Mouse (Mus musculus): ENCODE data around the gene Pdzd8. TPM values are rescaled to one million over a fixed set of nuclear protein-coding genes. Genes with fewer than 3 reads are reported as not detected.
A peak's percentile ranks its signal among the peaks of the same experiment; 100 is the strongest.

Pdzd8 gene
- polyA plus RNA-seq, 1 experiment from 2014 or later, result 3.3 TPM

DNA sequence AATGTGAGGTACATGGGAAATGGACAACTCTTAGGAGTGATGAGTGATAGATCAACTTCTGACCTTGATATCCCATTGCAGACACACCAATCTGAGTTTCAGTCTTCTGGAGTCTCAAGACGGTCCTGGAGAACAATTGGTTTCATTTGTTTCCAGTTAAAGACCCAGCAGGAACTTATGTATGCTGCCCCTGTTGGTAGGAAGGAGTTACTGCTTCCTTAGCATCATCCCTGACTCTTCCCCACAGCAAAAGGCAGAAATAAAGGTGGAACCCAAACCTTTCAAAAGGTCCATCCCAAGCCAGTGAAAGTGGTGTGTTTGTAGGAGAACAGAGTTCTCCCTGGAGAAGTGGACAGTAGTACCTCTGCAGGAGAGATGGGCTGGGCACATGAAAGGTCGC is 30.9 kb upstream of the Pdzd8 start:
- no peaks in the 10 kb centered on the region for H3K9me3 ChIP-seq (replicated peaks; ENCODE audit: control insufficient read depth, low read length)
- ATAC-seq (ENCODE audit: low read depth), result no peak
- H3K4me1 ChIP-seq (ENCODE audit: control insufficient read depth, low read depth, low read length), result no peaks in the 10 kb centered on the region
- no peak overlapping the region for H3K9ac ChIP-seq (ENCODE audit: low read depth, low read length)
- no peaks in the 10 kb centered on the region for H3K36me3 ChIP-seq (ENCODE audit: control insufficient read depth, insufficient read depth)
- H3K27ac ChIP-seq (ENCODE audit: low read length), result no peak overlapping the region
- no peak overlapping the region for H3K4me3 ChIP-seq (ENCODE audit: low read depth, low read length)
- 63% methylated on average over 2 of the region's 2 CpGs for whole genome bisulfite sequencing (ENCODE audit: insufficient replicate concordance)
- no peak overlapping the region for H3K4me2 ChIP-seq (ENCODE audit: low read depth, low read length)
- H3K27me3 ChIP-seq (ENCODE audit: control insufficient read depth, insufficient read depth, low read depth, low read length), result peaks cover 3% of the 10 kb centered on the region

DNA sequence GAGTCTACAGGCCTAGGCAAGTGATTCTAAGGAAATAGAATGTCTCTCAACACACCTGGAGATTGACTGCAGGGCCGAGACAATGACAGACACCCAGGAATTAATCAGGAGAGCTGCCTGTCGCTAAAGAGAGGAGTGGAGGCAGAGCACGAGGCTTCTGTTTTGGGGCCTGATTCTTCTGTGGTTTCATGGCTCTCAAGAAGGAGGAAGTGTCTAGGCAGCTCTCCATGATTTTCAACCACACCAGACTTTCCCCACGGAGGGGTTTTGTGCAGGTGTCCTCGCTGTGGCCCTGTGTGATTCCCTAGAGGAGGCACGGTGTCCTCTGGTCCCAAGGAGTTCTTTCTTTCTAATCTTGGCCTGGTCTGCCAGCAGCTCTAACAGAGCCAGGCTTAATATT is 29.4 kb upstream of the Pdzd8 start:
- H3K27me3 ChIP-seq (ENCODE audit: control insufficient read depth, insufficient read depth, low read depth, low read length), result peaks cover 3% of the 10 kb centered on the region
- no peak for ATAC-seq (ENCODE audit: low read depth)
- H3K4me3 ChIP-seq (ENCODE audit: low read depth, low read length), result no peak overlapping the region
- H3K9me3 ChIP-seq (replicated peaks; ENCODE audit: control insufficient read depth, low read length), result no peaks in the 10 kb centered on the region
- H3K4me1 ChIP-seq (ENCODE audit: control insufficient read depth, low read depth, low read length), result no peaks in the 10 kb centered on the region
- no peak overlapping the region for H3K4me2 ChIP-seq (ENCODE audit: low read depth, low read length)
- WGBS (ENCODE audit: insufficient replicate concordance), result 30% methylated on average over 6 of the region's 6 CpGs
- no peak overlapping the region for H3K9ac ChIP-seq (ENCODE audit: low read depth, low read length)
- H3K36me3 ChIP-seq (ENCODE audit: control insufficient read depth, insufficient read depth), result no peaks in the 10 kb centered on the region
- no peak overlapping the region for H3K27ac ChIP-seq (ENCODE audit: low read length)

- H3K27me3 ChIP-seq (ENCODE audit: control insufficient read depth, insufficient read depth, low read depth, low read length), result peaks cover under 1% of the 10 kb centered on the region
- H3K27ac ChIP-seq (ENCODE audit: low read length), result no peak overlapping the region
- H3K4me3 ChIP-seq (ENCODE audit: low read depth, low read length), result no peak overlapping the region
- H3K4me2 ChIP-seq (ENCODE audit: low read depth, low read length), result no peak overlapping the region
- H3K36me3 ChIP-seq (ENCODE audit: control insufficient read depth, insufficient read depth), result no peaks in the 10 kb centered on the region
- H3K4me1 ChIP-seq (ENCODE audit: control insufficient read depth, low read depth, low read length), result no peaks in the 10 kb centered on the region
- no peaks in the 10 kb centered on the region for H3K9me3 ChIP-seq (replicated peaks; ENCODE audit: control insufficient read depth, low read length)
- no peak overlapping the region for H3K9ac ChIP-seq (ENCODE audit: low read depth, low read length)
- WGBS (ENCODE audit: insufficient replicate concordance), result 28% methylated on average over 4 of the region's 4 CpGs
- ATAC-seq (ENCODE audit: low read depth), result no peak
These were observed 27.3 kb upstream of the Pdzd8 start for GRCm38 (mm10) chr19:59372928-59373327.

DNA sequence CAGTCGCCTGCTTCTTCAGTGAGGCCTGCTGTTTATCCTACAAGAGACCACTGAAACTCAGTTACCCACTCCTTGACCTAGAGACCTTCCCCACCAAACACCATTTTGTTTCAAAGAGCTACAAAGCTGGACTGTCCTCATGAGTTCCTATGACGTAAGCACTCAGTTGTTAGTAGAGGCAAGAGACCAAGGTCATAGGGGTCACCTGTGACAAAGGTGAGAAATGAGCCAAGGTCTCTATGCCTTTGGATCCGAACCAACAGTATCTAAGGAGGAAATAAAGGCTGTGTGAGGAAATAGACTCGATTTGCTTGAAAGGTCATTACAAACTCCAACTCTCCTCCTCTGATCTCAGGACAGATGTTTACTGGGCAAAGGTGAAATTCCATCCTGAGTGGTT is 25.4 kb upstream of the Pdzd8 start:
- 53% methylated on average over 4 of the region's 4 CpGs for WGBS (ENCODE audit: insufficient replicate concordance)
- Histone ChIP-seq H3K9ac (ENCODE audit: low read depth, low read length) (no peak overlapping the region), H3K27me3 (ENCODE audit: control insufficient read depth, insufficient read depth, low read depth, low read length) (no peaks in the 10 kb centered on the region), H3K4me1 (ENCODE audit: control insufficient read depth, low read depth, low read length) (no peaks in the 10 kb centered on the region; the same call in 1 of the 2 replicates), H3K36me3 (ENCODE audit: control insufficient read depth, insufficient read depth) (no peaks in the 10 kb centered on the region), H3K4me3 (ENCODE audit: low read depth, low read length) (no peak overlapping the region), H3K9me3 (replicated peaks; ENCODE audit: control insufficient read depth, low read length) (no peaks in the 10 kb centered on the region), H3K27ac (ENCODE audit: low read length) (no peak overlapping the region), H3K4me2 (ENCODE audit: low read depth, low read length) (no peak overlapping the region)
- ATAC-seq (ENCODE audit: low read depth), result no peak

GRCm38 (mm10) chr19:59367892-59368291 is 22.3 kb upstream of the Pdzd8 start:
- peaks cover 14% of the 10 kb centered on the region for H3K4me1 ChIP-seq (ENCODE audit: control insufficient read depth, low read depth, low read length)
- H3K4me3 ChIP-seq (ENCODE audit: low read depth, low read length), result no peak overlapping the region
- no peaks in the 10 kb centered on the region for H3K9me3 ChIP-seq (replicated peaks; ENCODE audit: control insufficient read depth, low read length)
- H3K36me3 ChIP-seq (ENCODE audit: control insufficient read depth, insufficient read depth), result no peaks in the 10 kb centered on the region
- no peak overlapping the region for H3K27ac ChIP-seq (ENCODE audit: low read length)
- no peak for ATAC-seq (ENCODE audit: low read depth)
- H3K9ac ChIP-seq (ENCODE audit: low read depth, low read length), result no peak overlapping the region
- H3K4me2 ChIP-seq (ENCODE audit: low read depth, low read length), result no peak overlapping the region
- H3K27me3 ChIP-seq (ENCODE audit: control insufficient read depth, insufficient read depth, low read depth, low read length), result no peaks in the 10 kb centered on the region
- 54% methylated on average over 4 of the region's 4 CpGs for WGBS (ENCODE audit: insufficient replicate concordance)

- WGBS (ENCODE audit: insufficient replicate concordance), result 70% methylated on average over 3 of the region's 3 CpGs
These were observed 21.1 kb upstream of the Pdzd8 start for GRCm38 (mm10) chr19:59366724-59367123.

DNA sequence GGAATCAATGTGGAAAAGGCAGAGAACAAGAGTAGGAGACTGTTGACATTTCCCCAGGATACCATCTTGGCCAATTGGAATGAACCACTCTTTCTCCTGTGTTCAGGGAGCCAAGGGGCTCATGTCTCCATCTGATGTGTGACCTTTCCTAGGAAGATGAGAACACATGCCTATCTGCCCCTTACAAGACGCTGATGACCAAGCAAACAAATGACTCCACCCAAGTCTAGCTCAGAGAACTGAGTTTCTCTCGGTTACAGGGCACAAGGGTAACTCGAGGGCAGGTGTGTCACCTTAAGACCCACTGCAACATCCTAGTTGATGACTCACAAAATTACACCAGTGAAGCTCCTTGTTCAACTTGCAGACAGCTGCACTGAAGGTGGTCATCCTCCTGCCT is 18.1 kb upstream of the Pdzd8 start:
- Histone ChIP-seq H3K27ac (ENCODE audit: low read length) (peak overlapping the region; percentile 13; the same call in 1 of the 2 replicates), H3K4me2 (ENCODE audit: low read depth, low read length) (peak overlapping the region; percentile 18), H3K4me1 (ENCODE audit: control insufficient read depth, low read depth, low read length) (peaks cover 50% of the 10 kb centered on the region), H3K9ac (ENCODE audit: low read depth, low read length) (no peak overlapping the region), H3K4me3 (ENCODE audit: low read depth, low read length) (no peak overlapping the region), H3K36me3 (ENCODE audit: control insufficient read depth, insufficient read depth) (no peaks in the 10 kb centered on the region), H3K9me3 (replicated peaks; ENCODE audit: control insufficient read depth, low read length) (no peaks in the 10 kb centered on the region), H3K27me3 (ENCODE audit: control insufficient read depth, insufficient read depth, low read depth, low read length) (no peaks in the 10 kb centered on the region)
- 27% methylated on average over 3 of the region's 3 CpGs for WGBS (ENCODE audit: insufficient replicate concordance)
- peak; percentile 13; the same call in 1 of the 2 replicates for ATAC-seq (ENCODE audit: low read depth)

More at GRCm38 (mm10) chr19:59366724-59367123, 21.1 kb upstream of the Pdzd8 start:
- no peaks in the 10 kb centered on the region for H3K36me3 ChIP-seq (ENCODE audit: control insufficient read depth, insufficient read depth)
- no peak for ATAC-seq (ENCODE audit: low read depth)
- no peak overlapping the region for H3K4me2 ChIP-seq (ENCODE audit: low read depth, low read length)
- peaks cover 23% of the 10 kb centered on the region for H3K4me1 ChIP-seq (ENCODE audit: control insufficient read depth, low read depth, low read length)
- H3K9me3 ChIP-seq (replicated peaks; ENCODE audit: control insufficient read depth, low read length), result no peaks in the 10 kb centered on the region
- H3K27me3 ChIP-seq (ENCODE audit: control insufficient read depth, insufficient read depth, low read depth, low read length), result no peaks in the 10 kb centered on the region
- no peak overlapping the region for H3K9ac ChIP-seq (ENCODE audit: low read depth, low read length)
- no peak overlapping the region for H3K4me3 ChIP-seq (ENCODE audit: low read depth, low read length)
- H3K27ac ChIP-seq (ENCODE audit: low read length), result no peak overlapping the region

- Histone ChIP-seq H3K4me3 (ENCODE audit: low read depth, low read length) (no peak overlapping the region), H3K27me3 (ENCODE audit: control insufficient read depth, insufficient read depth, low read depth, low read length) (no peaks in the 10 kb centered on the region), H3K27ac (ENCODE audit: low read length) (no peak overlapping the region), H3K9ac (ENCODE audit: low read depth, low read length) (no peak overlapping the region), H3K4me1 (ENCODE audit: control insufficient read depth, low read depth, low read length) (peaks cover 55% of the 10 kb centered on the region), H3K4me2 (ENCODE audit: low read depth, low read length) (no peak overlapping the region), H3K9me3 (replicated peaks; ENCODE audit: control insufficient read depth, low read length) (no peaks in the 10 kb centered on the region), H3K36me3 (ENCODE audit: control insufficient read depth, insufficient read depth) (no peaks in the 10 kb centered on the region)
- no peak for ATAC-seq (ENCODE audit: low read depth)
- 66% methylated on average over 6 of the region's 6 CpGs for WGBS (ENCODE audit: insufficient replicate concordance)
These were observed 17.1 kb upstream of the Pdzd8 start for GRCm38 (mm10) chr19:59362646-59363045.

DNA sequence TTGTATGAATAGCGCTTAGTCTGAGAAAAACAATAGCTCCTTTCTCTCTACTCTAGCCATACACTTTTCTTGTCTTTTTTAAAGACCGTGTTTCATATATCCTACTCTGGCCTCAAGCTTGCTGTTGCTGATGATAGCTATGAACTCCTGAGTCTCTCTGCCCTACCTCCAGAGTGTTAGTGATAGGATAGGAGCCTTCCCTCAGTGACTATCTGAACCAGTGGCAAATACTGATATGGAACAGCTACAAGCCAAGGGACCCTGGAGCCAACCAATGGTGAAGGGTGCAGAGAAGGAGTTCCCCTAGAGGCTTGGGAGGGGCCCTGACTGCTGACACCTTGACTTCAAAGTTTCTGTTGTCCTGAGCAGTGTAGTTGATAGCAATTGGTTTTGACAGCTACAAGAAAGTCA is 14.9 kb upstream of the Pdzd8 start:
- no peaks in the 10 kb centered on the region for H3K27me3 ChIP-seq (ENCODE audit: control insufficient read depth, insufficient read depth, low read depth, low read length)
- H3K4me1 ChIP-seq (ENCODE audit: control insufficient read depth, low read depth, low read length), result peaks cover 72% of the 10 kb centered on the region
- peak overlapping the region; percentile 93 for H3K27ac ChIP-seq (ENCODE audit: low read length)
- H3K9ac ChIP-seq (ENCODE audit: low read depth, low read length), result peak overlapping the region; percentile 44
- H3K9me3 ChIP-seq (replicated peaks; ENCODE audit: control insufficient read depth, low read length), result no peaks in the 10 kb centered on the region
- peak overlapping the region; percentile 15; the same call in 1 of the 2 replicates for H3K4me3 ChIP-seq (ENCODE audit: low read depth, low read length)
- H3K4me2 ChIP-seq (ENCODE audit: low read depth, low read length), result peak overlapping the region; percentile 52
- WGBS (ENCODE audit: insufficient replicate concordance), result 47% methylated on average over 2 of the region's 2 CpGs
- no peaks in the 10 kb centered on the region for H3K36me3 ChIP-seq (ENCODE audit: control insufficient read depth, insufficient read depth)
- peak; percentile 97 for ATAC-seq (ENCODE audit: low read depth)
